Mouse (Mus musculus) erythroblast, embryonic 14.5 days (primary cell): ENCODE data around the gene Fkbp11.

ENCODE experiments used
- GATA1 ChIP-seq: IDR thresholded peaks from 2 replicates; pipeline ENCODE4 v1.6.1; 2012; ENCODE audit warnings: low read length, inconsistent platforms, mixed read lengths
- TAL1 ChIP-seq: IDR thresholded peaks from 3 replicates; pipeline ENCODE4 v1.6.1; 2012; ENCODE audit warnings: low read length, inconsistent platforms, mixed read lengths

DNA sequence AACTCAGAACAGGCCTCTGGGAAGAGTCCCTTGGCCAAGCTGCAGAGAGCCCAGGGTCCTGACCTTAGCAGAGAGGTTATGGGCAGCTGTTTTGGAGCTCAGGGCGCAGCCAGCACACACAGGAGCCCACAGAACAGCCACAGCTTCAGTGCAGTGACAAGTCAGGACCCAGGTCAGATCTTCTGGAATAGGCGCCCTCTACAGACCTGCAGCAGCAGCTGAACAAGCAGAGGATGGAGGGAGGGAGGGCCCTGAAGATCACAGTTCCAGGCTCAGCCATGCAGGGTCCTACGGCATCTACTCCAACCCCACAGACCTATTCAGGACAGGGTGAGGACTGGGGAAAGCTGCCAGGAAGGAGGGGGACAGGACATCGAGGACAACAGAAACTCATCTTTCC is 10.8 kb upstream of the Fkbp11 start:
- TF ChIP-seq GATA1: no peak
- no peak for TF ChIP-seq TAL1
